Mouse (Mus musculus): ENCODE measurements at regions not wholly inside any gene's neighbourhood (a gene's known extent, or its start where the extent isn't known, plus 50 kb on each side); places are given as distances from the start of the nearest gene placed in this dataset.

- no peak overlapping the region for H3K4me2 ChIP-seq (replicated peaks; ENCODE audit: low read depth, low read length)
- WGBS, result 50% methylated on average over 5 of the region's 5 CpGs
These were observed 371.4 kb downstream of the Inhba start for GRCm38 (mm10) chr13:16382936-16383511.

GRCm38 (mm10) chr13:16416356-16417019 lies 404.8 kb downstream of the Inhba start:
- WGBS, result 26% methylated on average over 2 of the region's 2 CpGs
- Histone ChIP-seq H3K4me2 (replicated peaks; ENCODE audit: low read depth, low read length) (no peak overlapping the region), H3K9ac (replicated peaks; ENCODE audit: low read depth, low read length) (no peak overlapping the region), H3K4me3 (ENCODE audit: low read depth, low read length) (no peak overlapping the region), H3K27ac (ENCODE audit: low read length) (no peak overlapping the region), H3K9me3 (ENCODE audit: control insufficient read depth, low read depth, low read length) (no peaks in the 10 kb centered on the region), H3K4me1 (ENCODE audit: control insufficient read depth, insufficient read depth, low read length) (no peaks in the 10 kb centered on the region), H3K36me3 (ENCODE audit: control insufficient read depth, insufficient read depth, low read length) (no peaks in the 10 kb centered on the region), H3K27me3 (ENCODE audit: control insufficient read depth, insufficient read depth, low read length) (no peaks in the 10 kb centered on the region)
- ATAC-seq (ENCODE audit: insufficient number of reproducible peaks, insufficient read depth, low FRiP score, low read depth), result no peak

More at GRCm38 (mm10) chr13:16382936-16383511, 371.4 kb downstream of the Inhba start:
- H3K9me3 ChIP-seq (ENCODE audit: control insufficient read depth, low read depth, low read length), result no peaks in the 10 kb centered on the region
- H3K36me3 ChIP-seq (ENCODE audit: control insufficient read depth, insufficient read depth, low read length), result no peaks in the 10 kb centered on the region
- no peak overlapping the region for H3K27ac ChIP-seq (ENCODE audit: low read length)
- no peaks in the 10 kb centered on the region for H3K27me3 ChIP-seq (ENCODE audit: control insufficient read depth, insufficient read depth, low read length)
- no peaks in the 10 kb centered on the region for H3K4me1 ChIP-seq (ENCODE audit: control insufficient read depth, insufficient read depth, low read length)
- H3K9ac ChIP-seq (replicated peaks; ENCODE audit: low read depth, low read length), result no peak overlapping the region
- H3K4me3 ChIP-seq (ENCODE audit: low read depth, low read length), result no peak overlapping the region
- ATAC-seq (ENCODE audit: insufficient number of reproducible peaks, insufficient read depth, low FRiP score, low read depth), result no peak

- H3K36me3 ChIP-seq (ENCODE audit: control insufficient read depth, insufficient read depth, low read length), result no peaks in the 10 kb centered on the region
- no peak for ATAC-seq (ENCODE audit: insufficient number of reproducible peaks, insufficient read depth, low FRiP score, low read depth)
- WGBS, result 79% methylated on average over 2 of the region's 2 CpGs
- H3K27ac ChIP-seq (ENCODE audit: low read length), result no peak overlapping the region
- no peaks in the 10 kb centered on the region for H3K4me1 ChIP-seq (ENCODE audit: control insufficient read depth, insufficient read depth, low read length)
- H3K9me3 ChIP-seq (ENCODE audit: control insufficient read depth, low read depth, low read length), result no peaks in the 10 kb centered on the region
- H3K4me3 ChIP-seq (ENCODE audit: low read depth, low read length), result no peak overlapping the region
- H3K4me2 ChIP-seq (replicated peaks; ENCODE audit: low read depth, low read length), result no peak overlapping the region
- H3K9ac ChIP-seq (replicated peaks; ENCODE audit: low read depth, low read length), result no peak overlapping the region
- H3K27me3 ChIP-seq (ENCODE audit: control insufficient read depth, insufficient read depth, low read length), result no peaks in the 10 kb centered on the region
These were observed 412.5 kb downstream of the Inhba start for GRCm38 (mm10) chr13:16424147-16424546.

DNA sequence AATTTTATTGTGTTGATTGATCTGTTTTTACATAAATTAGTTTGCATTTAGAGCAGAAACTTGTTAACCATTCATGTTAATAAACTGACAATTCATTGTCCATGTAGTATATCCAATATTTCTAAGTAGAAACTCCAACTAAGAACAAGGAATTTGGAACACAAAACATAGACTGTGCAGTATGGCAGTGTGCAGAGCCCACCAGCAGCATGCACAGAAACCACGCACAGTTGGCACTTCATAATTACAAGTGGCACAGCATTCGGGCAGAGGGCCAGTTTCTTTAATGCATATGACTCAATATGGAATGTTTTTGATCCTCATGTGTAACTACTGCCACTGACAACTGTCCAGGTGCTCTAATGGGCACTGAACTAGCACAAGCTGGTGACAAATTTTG lies 423.8 kb downstream of the Inhba start:
- no peaks in the 10 kb centered on the region for H3K27me3 ChIP-seq (ENCODE audit: control insufficient read depth, insufficient read depth, low read length)
- no peak overlapping the region for H3K27ac ChIP-seq (ENCODE audit: low read length)
- no peaks in the 10 kb centered on the region for H3K9me3 ChIP-seq (ENCODE audit: control insufficient read depth, low read depth, low read length)
- no peak overlapping the region for H3K4me2 ChIP-seq (replicated peaks; ENCODE audit: low read depth, low read length)
- no peak overlapping the region for H3K9ac ChIP-seq (replicated peaks; ENCODE audit: low read depth, low read length)
- ATAC-seq (ENCODE audit: insufficient number of reproducible peaks, insufficient read depth, low FRiP score, low read depth), result no peak
- no peaks in the 10 kb centered on the region for H3K4me1 ChIP-seq (ENCODE audit: control insufficient read depth, insufficient read depth, low read length)
- H3K36me3 ChIP-seq (ENCODE audit: control insufficient read depth, insufficient read depth, low read length), result no peaks in the 10 kb centered on the region
- WGBS, result 81% methylated on average over 2 of the region's 2 CpGs
- H3K4me3 ChIP-seq (ENCODE audit: low read depth, low read length), result no peak overlapping the region

- Histone ChIP-seq H3K4me2 (replicated peaks; ENCODE audit: low read depth, low read length) (no peak overlapping the region), H3K27ac (ENCODE audit: low read length) (no peak overlapping the region), H3K4me3 (ENCODE audit: low read depth, low read length) (no peak overlapping the region), H3K9me3 (ENCODE audit: control insufficient read depth, low read depth, low read length) (no peaks in the 10 kb centered on the region), H3K27me3 (ENCODE audit: control insufficient read depth, insufficient read depth, low read length) (no peaks in the 10 kb centered on the region), H3K9ac (replicated peaks; ENCODE audit: low read depth, low read length) (no peak overlapping the region), H3K36me3 (ENCODE audit: control insufficient read depth, insufficient read depth, low read length) (no peaks in the 10 kb centered on the region), H3K4me1 (ENCODE audit: control insufficient read depth, insufficient read depth, low read length) (no peaks in the 10 kb centered on the region)
- no peak for ATAC-seq (ENCODE audit: insufficient number of reproducible peaks, insufficient read depth, low FRiP score, low read depth)
These were observed 441.6 kb downstream of the Inhba start for GRCm38 (mm10) chr13:16453234-16453633.

DNA sequence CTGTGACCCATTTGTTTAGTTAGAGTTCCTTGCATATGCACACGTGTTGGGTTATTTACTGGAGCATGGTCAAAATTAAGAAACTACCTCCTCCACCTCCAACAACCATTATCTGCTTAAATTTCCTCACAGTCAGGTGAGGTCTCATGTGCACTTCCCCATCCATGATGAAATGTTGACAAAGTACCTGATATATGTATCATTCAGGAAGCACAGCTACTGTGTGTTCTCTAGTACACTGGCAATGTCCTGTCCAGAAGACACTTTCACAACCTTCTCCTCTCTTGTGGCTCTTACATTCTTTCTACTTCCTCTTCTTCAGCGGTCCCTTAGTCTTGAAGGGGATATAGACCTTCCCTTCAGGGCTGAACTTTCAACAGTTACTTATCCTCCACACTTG lies 448.1 kb downstream of the Inhba start:
- WGBS, result 74% methylated on average over 2 of the region's 2 CpGs

DNA sequence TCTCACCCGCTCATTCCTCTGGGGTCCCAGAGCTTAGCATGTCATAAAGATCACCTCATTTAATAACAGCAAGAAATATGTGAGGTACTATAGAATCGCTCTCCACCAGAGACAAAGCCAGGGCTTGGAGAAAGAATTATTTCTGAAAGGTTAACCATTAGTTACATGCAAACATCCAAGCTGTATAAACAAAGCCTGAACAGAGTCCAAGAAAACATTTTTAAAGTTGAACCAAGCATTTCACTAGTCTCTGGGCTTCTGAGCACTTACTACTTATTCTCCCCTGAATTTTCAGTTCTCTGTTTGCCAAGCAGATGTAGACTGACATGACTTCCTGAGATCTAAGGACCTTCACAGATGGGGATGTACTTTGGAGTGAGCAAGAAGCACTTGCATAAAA lies 450.0 kb downstream of the Inhba start:
- no peak for ATAC-seq (ENCODE audit: insufficient number of reproducible peaks, insufficient read depth, low FRiP score, low read depth)
- H3K27me3 ChIP-seq (ENCODE audit: control insufficient read depth, insufficient read depth, low read length), result no peaks in the 10 kb centered on the region
- H3K27ac ChIP-seq (ENCODE audit: low read length), result no peak overlapping the region
- H3K4me3 ChIP-seq (ENCODE audit: low read depth, low read length), result no peak overlapping the region
- WGBS, result 51% methylated on average over 2 of the region's 2 CpGs
- H3K9me3 ChIP-seq (ENCODE audit: control insufficient read depth, low read depth, low read length), result no peaks in the 10 kb centered on the region
- no peaks in the 10 kb centered on the region for H3K36me3 ChIP-seq (ENCODE audit: control insufficient read depth, insufficient read depth, low read length)
- no peaks in the 10 kb centered on the region for H3K4me1 ChIP-seq (ENCODE audit: control insufficient read depth, insufficient read depth, low read length)
- no peak overlapping the region for H3K4me2 ChIP-seq (replicated peaks; ENCODE audit: low read depth, low read length)
- no peak overlapping the region for H3K9ac ChIP-seq (replicated peaks; ENCODE audit: low read depth, low read length)

More for the DNA sequence above, 448.1 kb downstream of the Inhba start:
- Histone ChIP-seq H3K9me3 (ENCODE audit: control insufficient read depth, low read depth, low read length) (no peaks in the 10 kb centered on the region), H3K36me3 (ENCODE audit: control insufficient read depth, insufficient read depth, low read length) (no peaks in the 10 kb centered on the region), H3K27me3 (ENCODE audit: control insufficient read depth, insufficient read depth, low read length) (no peaks in the 10 kb centered on the region), H3K9ac (replicated peaks; ENCODE audit: low read depth, low read length) (no peak overlapping the region), H3K4me1 (ENCODE audit: control insufficient read depth, insufficient read depth, low read length) (no peaks in the 10 kb centered on the region), H3K4me2 (replicated peaks; ENCODE audit: low read depth, low read length) (no peak overlapping the region), H3K27ac (ENCODE audit: low read length) (no peak overlapping the region), H3K4me3 (ENCODE audit: low read depth, low read length) (no peak overlapping the region)
- ATAC-seq (ENCODE audit: insufficient number of reproducible peaks, insufficient read depth, low FRiP score, low read depth), result no peak

- no peak overlapping the region for H3K4me2 ChIP-seq (replicated peaks; ENCODE audit: low read depth, low read length)
- H3K9me3 ChIP-seq (ENCODE audit: control insufficient read depth, low read depth, low read length), result no peaks in the 10 kb centered on the region
- H3K4me3 ChIP-seq (ENCODE audit: low read depth, low read length), result no peak overlapping the region
- H3K9ac ChIP-seq (replicated peaks; ENCODE audit: low read depth, low read length), result no peak overlapping the region
- ATAC-seq (ENCODE audit: insufficient number of reproducible peaks, insufficient read depth, low FRiP score, low read depth), result no peak
- H3K27ac ChIP-seq (ENCODE audit: low read length), result no peak overlapping the region
- H3K27me3 ChIP-seq (ENCODE audit: control insufficient read depth, insufficient read depth, low read length), result no peaks in the 10 kb centered on the region
- H3K36me3 ChIP-seq (ENCODE audit: control insufficient read depth, insufficient read depth, low read length), result no peaks in the 10 kb centered on the region
- no peaks in the 10 kb centered on the region for H3K4me1 ChIP-seq (ENCODE audit: control insufficient read depth, insufficient read depth, low read length)
- WGBS, result 92% methylated on average over 1 of the region's 1 CpGs
These were observed 453.2 kb downstream of the Inhba start for GRCm38 (mm10) chr13:16464823-16465222.

DNA sequence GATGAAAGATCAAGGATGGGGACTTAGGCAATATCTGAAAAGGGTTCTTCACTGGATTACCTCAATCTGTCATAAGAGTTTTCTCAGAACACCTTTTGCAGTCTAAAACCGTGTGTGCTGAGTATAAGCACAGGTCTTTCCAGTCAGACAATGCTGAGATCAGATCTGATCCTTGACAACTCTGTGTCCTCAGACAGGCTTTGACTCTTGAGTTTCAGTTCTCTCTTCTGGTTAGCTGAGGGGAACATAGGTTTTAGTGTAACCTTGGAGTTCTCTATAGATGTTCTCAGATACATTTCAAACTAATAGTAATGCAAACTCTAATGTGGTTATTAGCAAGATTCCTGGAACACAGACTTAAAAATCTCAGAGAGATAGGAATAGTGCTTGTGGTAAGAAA lies 453.7 kb downstream of the Inhba start:
- Histone ChIP-seq H3K4me1 (ENCODE audit: control insufficient read depth, insufficient read depth, low read length) (no peaks in the 10 kb centered on the region), H3K9me3 (ENCODE audit: control insufficient read depth, low read depth, low read length) (no peaks in the 10 kb centered on the region), H3K27me3 (ENCODE audit: control insufficient read depth, insufficient read depth, low read length) (no peaks in the 10 kb centered on the region), H3K4me2 (replicated peaks; ENCODE audit: low read depth, low read length) (no peak overlapping the region), H3K36me3 (ENCODE audit: control insufficient read depth, insufficient read depth, low read length) (no peaks in the 10 kb centered on the region), H3K27ac (ENCODE audit: low read length) (no peak overlapping the region), H3K4me3 (ENCODE audit: low read depth, low read length) (no peak overlapping the region), H3K9ac (replicated peaks; ENCODE audit: low read depth, low read length) (no peak overlapping the region)
- no peak for ATAC-seq (ENCODE audit: insufficient number of reproducible peaks, insufficient read depth, low FRiP score, low read depth)
- 58% methylated on average over 1 of the region's 1 CpGs for WGBS
